Mouse (Mus musculus) thymus, adult 2 months (tissue): ENCODE results near the gene Fam25c.

ENCODE experiments used
- CTCF ChIP-seq: fragments of 200-500 bp; IDR thresholded peaks from 2 replicates; pipeline ENCODE4 v1.5.1; 2012; ENCODE audit warnings: mild to moderate bottlenecking, control low read depth, low read length, moderate library complexity, borderline replicate concordance; ENCODE audit not compliant: control insufficient read depth, poor library complexity, insufficient read depth; ENCODE audit errors: extremely low read depth
- POLR2A ChIP-seq: fragments of 200-500 bp; IDR thresholded peaks from 2 replicates; pipeline ENCODE4 v1.6.1; 2012; ENCODE audit warnings: mild to moderate bottlenecking, low read length, control low read depth, moderate library complexity; ENCODE audit not compliant: control insufficient read depth, poor library complexity, insufficient read depth; ENCODE audit errors: extremely low read depth

DNA sequence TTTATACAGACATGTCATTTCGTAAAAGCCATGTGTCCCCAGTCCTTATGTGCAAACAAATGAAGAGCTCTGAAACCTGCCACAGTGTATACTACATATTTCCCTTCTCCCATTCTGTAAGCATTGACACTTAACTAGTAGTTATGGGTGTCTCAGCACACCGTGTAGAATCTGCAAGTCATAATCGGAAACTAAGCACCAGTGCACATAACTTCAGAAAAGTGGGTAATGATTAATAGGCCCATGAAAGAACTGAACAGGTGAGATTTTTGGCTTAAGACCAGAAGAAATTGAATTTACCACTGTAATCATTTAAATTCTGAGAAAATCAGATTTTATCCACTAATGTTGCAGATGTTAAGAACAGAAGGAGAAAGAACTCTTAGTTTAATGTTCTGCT lies 40.4 kb downstream of the Fam25c start:
- no peak for TF ChIP-seq CTCF
- no peak for TF ChIP-seq POLR2A
